ENCODE assay signal across 21 mouse cellular contexts in genomic region chr17:30069776-30070175, GRCm38 (mm10).
DNase-seq lines count a peak whose midpoint lies in the region; ATAC-seq lines count a peak whose summit lies in the region.
"Had no signal": no experiment of that assay in that cellular context is flagged by ENCODE, and none has a peak within 500 bp of the region (broad histone marks: within the 10 kb centered on the region; RNA-seq: fewer than 3 reads in every experiment).

No protein-coding gene starts in this region.

- DNase-seq in limb, embryonic 11.5 days (ENCODE audit: low spot score), result peak; percentile 16
- DNase-seq in limb, embryonic 10.5 days (ENCODE audit: low spot score), result no peak
- DNase-seq in fat pad, adult 2 months (ENCODE audit: extremely low read depth, low read depth, low spot score), result peak; percentile 84
- peak; percentile 77 for DNase-seq in gonadal fat pad, adult 2 months (ENCODE audit: low read depth)
- DNase-seq in spleen, adult 12 weeks (ENCODE audit: low spot score), result no peak
- DNase-seq: adrenal gland, adult 2 months; adrenal gland, postnatal 10 days; adrenal gland, postnatal 25 days; cerebellum, adult 11 months; cerebellum, adult 18-20 months; cerebellum, adult 8-10 months; cerebellum, adult 9-11 months; cerebellum, postnatal 14 days; cerebellum, postnatal 36 days; embryo, embryonic 11 days; forebrain, postnatal 0 days had no signal

- H3K4me2 ChIP-seq in limb, embryonic 11.5 days (ENCODE audit: low read depth, severe bottlenecking), result no peak overlapping the region
- H3K4me2 ChIP-seq: embryonic facial prominence, embryonic 13.5 days; embryonic facial prominence, embryonic 15.5 days; forebrain, embryonic 13.5 days; forebrain, embryonic 15.5 days had no signal

- no peaks in the 10 kb centered on the region for H3K9me3 ChIP-seq in limb, embryonic 11.5 days (ENCODE audit: control insufficient read depth, low read length)
- H3K9me3 ChIP-seq in limb, embryonic 10.5 days (replicated peaks), result no peaks in the 10 kb centered on the region
- H3K9me3 ChIP-seq: embryonic facial prominence, embryonic 13.5 days; embryonic facial prominence, embryonic 15.5 days; forebrain, embryonic 13.5 days; forebrain, embryonic 15.5 days had no signal

- ATAC-seq in limb, embryonic 11.5 days (ENCODE audit: insufficient number of reproducible peaks, low FRiP score, low TSS enrichment, low read depth), result no peak
- ATAC-seq: forebrain, embryonic 13.5 days; forebrain, embryonic 15.5 days; forebrain, postnatal 0 days had no signal

- H3K4me3 ChIP-seq in limb, embryonic 11.5 days (ENCODE audit: low read depth, low read length), result no peak overlapping the region
- no peak overlapping the region for H3K4me3 ChIP-seq in limb, embryonic 10.5 days
- H3K4me3 ChIP-seq: embryonic facial prominence, embryonic 13.5 days; embryonic facial prominence, embryonic 15.5 days; erythroblast, embryonic 14.5 days; forebrain, embryonic 13.5 days; forebrain, embryonic 15.5 days had no signal

- no peaks in the 10 kb centered on the region for H3K27me3 ChIP-seq in limb, embryonic 11.5 days (ENCODE audit: control insufficient read depth, insufficient read depth, low read length)
- H3K27me3 ChIP-seq in limb, embryonic 10.5 days (ENCODE audit: low read depth, poor library complexity, severe bottlenecking), result no peaks in the 10 kb centered on the region
- H3K27me3 ChIP-seq: embryonic facial prominence, embryonic 13.5 days; embryonic facial prominence, embryonic 15.5 days; forebrain, embryonic 13.5 days; forebrain, embryonic 15.5 days had no signal

- H3K4me1 ChIP-seq in limb, embryonic 11.5 days (ENCODE audit: control insufficient read depth, insufficient read depth, low read length), result peaks cover 3% of the 10 kb centered on the region; the same call in 1 of the 2 replicates
- H3K4me1 ChIP-seq in limb, embryonic 10.5 days, result peaks cover 11% of the 10 kb centered on the region

- no peak overlapping the region for H3K9ac ChIP-seq in limb, embryonic 11.5 days (ENCODE audit: low read length)
- H3K9ac ChIP-seq: embryonic facial prominence, embryonic 13.5 days; embryonic facial prominence, embryonic 15.5 days; forebrain, embryonic 13.5 days; forebrain, embryonic 15.5 days; forebrain, postnatal 0 days had no signal

- 94% methylated on average over 3 of the region's 3 CpGs for WGBS in limb, embryonic 11.5 days
- 96% methylated on average over 3 of the region's 3 CpGs for WGBS in limb, embryonic 10.5 days

- no peaks in the 10 kb centered on the region for H3K36me3 ChIP-seq in limb, embryonic 11.5 days (ENCODE audit: control insufficient read depth, insufficient read depth, low read length)
- peaks cover 23% of the 10 kb centered on the region for H3K36me3 ChIP-seq in limb, embryonic 10.5 days
- H3K36me3 ChIP-seq: forebrain, embryonic 15.5 days had no signal

- H3K27ac ChIP-seq in limb, embryonic 11.5 days (replicated peaks; ENCODE audit: low read depth, low read length), result no peak overlapping the region
- H3K27ac ChIP-seq in limb, embryonic 10.5 days, result no peak overlapping the region
- H3K27ac ChIP-seq: embryonic facial prominence, embryonic 13.5 days; embryonic facial prominence, embryonic 15.5 days; forebrain, embryonic 13.5 days; forebrain, embryonic 15.5 days had no signal

Comparison
In these comparisons a context has a peak if more than half of its experiments do, and no peak if none do; other contexts are left out.
1. DNase-seq: peak in limb, embryonic 11.5 days (single experiment), fat pad, adult 2 months (single experiment) and gonadal fat pad, adult 2 months (single experiment); none in limb, embryonic 10.5 days (single experiment) and spleen, adult 12 weeks (single experiment).